Mouse (Mus musculus) bone marrow macrophage, adult 2 months (primary cell): Measurements from ENCODE around the gene Sdccag8.

Experiments
- CTCF ChIP-seq: IDR thresholded peaks from 2 replicates; pipeline ENCODE4 v1.5.1; 2012; ENCODE audit warnings: low read depth, mild to moderate bottlenecking, low read length, moderate library complexity
- POLR2A ChIP-seq: IDR thresholded peaks from 2 replicates; pipeline ENCODE4 v1.6.1; 2012; ENCODE audit warnings: mild to moderate bottlenecking, low read depth, low read length, borderline replicate concordance

DNA sequence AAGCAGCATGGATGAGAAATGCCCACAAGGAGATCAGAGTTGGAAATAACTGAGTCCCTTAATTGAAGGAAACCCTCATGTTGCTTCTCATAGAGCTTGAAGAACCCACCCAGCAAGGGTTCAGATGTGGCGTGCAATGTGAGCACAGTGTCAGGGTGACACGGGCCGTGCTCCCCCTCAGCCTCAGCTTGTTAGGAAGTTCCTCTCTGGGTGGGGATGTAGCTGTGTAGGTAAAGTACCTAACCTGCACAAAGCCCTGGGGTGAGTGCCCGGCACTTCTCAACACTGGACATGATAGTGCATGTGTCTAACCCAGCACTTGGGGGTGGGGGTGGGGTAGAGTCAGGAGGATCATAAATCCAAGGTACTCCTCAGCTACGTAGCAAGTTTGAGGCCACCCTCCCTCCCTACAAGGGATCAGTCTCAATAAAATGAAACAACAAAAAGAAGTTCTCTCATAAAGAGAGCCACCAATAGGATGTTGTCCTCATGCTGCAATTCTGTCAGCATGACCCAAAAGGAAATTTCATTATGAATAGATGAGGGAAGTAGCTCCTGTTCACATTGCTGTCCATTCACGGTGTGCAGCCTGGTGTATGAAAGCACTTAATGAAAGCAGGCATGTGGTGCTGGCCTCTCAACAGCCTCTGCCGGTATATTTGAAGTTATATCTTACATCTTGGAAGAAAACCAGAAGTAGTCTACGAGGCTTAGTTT, 130.2 kb downstream of the Sdccag8 start:
- TF ChIP-seq CTCF (no peak), POLR2A (no peak)
